Mouse (Mus musculus) T-helper 17 cell (primary cell): Measurements from ENCODE around the gene Cdiptos.

Experiments used
- in situ Hi-C, 2 experiments: fragments of 300-600 bp; cut with MboI, MseI; formaldehyde crosslinking; loops; 1 replicate in 1 of 2; 2 replicates in 1 of 2; pipeline ENCODE4 v1.15.1; 2025; ENCODE audit warnings: high pct_unique_total_duplicates in 2 of 2

Cdiptos gene

GRCm38 (mm10) chr7:126932652-126933051, 43.2 kb downstream of the Cdiptos start:
- in situ Hi-C loops: loop anchor here in 1 of 2 experiments (5.0 kb wide), 1 partner anchor 45 kb away; no protein-coding TSS in a partner anchor

GRCm38 (mm10) chr7:126929046-126929445, 46.9 kb downstream of the Cdiptos start:
- in situ Hi-C loops: no loop called here

GRCm38 (mm10) chr7:126928384-126929037, 47.4 kb downstream of the Cdiptos start, which contains the start of gene Kctd13:
Gene Kctd13, plus strand, starts transcription at chr7:126928879.
- in situ Hi-C loops: no loop called here

- in situ Hi-C loops: no loop called here
Measured at GRCm38 (mm10) chr7:126926299-126926698, 49.6 kb downstream of the Cdiptos start.

- in situ Hi-C loops: no loop called here
Measured at GRCm38 (mm10) chr7:126923999-126924398, 51.9 kb downstream of the Cdiptos start.

- in situ Hi-C loops: no loop called here
Measured at GRCm38 (mm10) chr7:126922624-126923060, 53.3 kb downstream of the Cdiptos start, which contains the start of gene Tmem219. Gene Tmem219, minus strand, starts transcription at chr7:126922917.
